Mouse (Mus musculus): ENCODE data around the gene Tmem163. TPM values are rescaled to one million over a fixed set of nuclear protein-coding genes. Genes with fewer than 3 reads are reported as not detected.

Gene Tmem163
- polyA plus RNA-seq, 1 experiment from 2014 or later = 1.7 TPM

DNA sequence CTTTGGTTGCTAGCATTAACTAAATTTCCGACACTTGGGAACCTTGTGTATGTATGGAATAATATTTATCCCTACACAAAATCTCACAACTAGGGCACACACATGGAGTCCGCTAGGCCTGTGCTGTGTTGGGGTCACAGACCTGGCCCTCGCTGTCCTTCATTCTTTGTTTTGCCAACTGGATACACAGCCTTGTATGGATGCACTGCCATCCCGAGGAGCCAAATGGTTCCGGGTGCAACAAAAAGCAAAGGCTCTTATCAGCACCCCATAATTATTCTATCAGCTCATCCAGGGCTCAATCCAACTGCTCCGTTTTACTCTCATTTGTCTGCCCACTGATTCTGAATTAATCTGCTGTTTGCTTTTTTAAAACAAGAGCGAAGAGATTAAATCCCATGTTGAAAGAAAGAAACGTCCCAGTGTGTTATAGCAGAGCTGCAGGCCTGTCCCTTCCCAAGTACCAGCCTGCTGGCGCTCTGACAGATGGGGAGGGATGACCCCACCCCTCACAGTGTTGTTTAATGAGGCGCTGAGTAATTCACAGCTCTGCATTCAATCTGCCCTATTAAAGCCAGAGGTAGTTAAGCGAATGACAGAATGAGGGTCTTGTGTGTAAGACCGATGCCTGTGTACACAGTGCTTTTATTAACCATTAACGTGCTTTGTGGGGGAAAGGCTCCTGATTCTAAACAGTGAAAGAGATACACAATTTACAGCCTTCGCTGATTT is 148.3 kb downstream of the Tmem163 start:
- Histone ChIP-seq H3K9ac (ENCODE audit: low read depth, low read length) (no peak overlapping the region), H3K4me2 (peak overlapping the region; percentile 29; the same call in 1 of the 2 replicates), H3K27me3 (replicated peaks; ENCODE audit: control insufficient read depth, insufficient read depth, low read length) (no peaks in the 10 kb centered on the region), H3K9me3 (ENCODE audit: control insufficient read depth, low read length) (no peaks in the 10 kb centered on the region), H3K27ac (ENCODE audit: low read depth, low read length) (no peak overlapping the region), H3K4me1 (replicated peaks; ENCODE audit: control insufficient read depth, insufficient read depth, low read length) (no peaks in the 10 kb centered on the region), H3K4me3 (ENCODE audit: low read depth, low read length) (no peak overlapping the region), H3K36me3 (ENCODE audit: control insufficient read depth, insufficient read depth, low read length) (no peaks in the 10 kb centered on the region)
- 52% methylated on average over 14 of the region's 14 CpGs for WGBS
- DNase-seq (ENCODE audit: low spot score) (no peak), ATAC-seq (replicated peaks; ENCODE audit: low FRiP score) (no peak)

DNA sequence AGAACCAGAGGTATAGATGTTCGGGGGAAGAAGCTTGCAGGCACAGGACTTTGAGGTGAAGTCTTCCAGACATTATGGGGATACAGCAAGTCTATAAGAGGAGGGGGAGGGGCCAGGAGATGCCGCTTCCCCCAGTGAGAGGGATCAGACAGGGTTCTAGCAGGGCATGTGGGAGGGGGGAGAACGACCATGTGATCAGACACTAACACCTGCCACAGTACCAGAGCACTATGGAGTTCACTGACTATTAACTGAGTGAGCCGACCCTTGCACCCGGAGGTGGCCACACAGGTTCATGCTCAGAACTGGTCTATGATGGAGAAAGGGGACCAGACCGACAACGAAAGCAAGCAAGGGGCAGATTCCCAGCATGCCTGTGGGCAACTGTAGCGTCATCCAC is 156.0 kb downstream of the Tmem163 start:
- no peak overlapping the region for H3K4me2 ChIP-seq
- 79% methylated on average over 8 of the region's 8 CpGs for WGBS
- no peak overlapping the region for H3K27ac ChIP-seq (ENCODE audit: low read depth, low read length)
- H3K4me1 ChIP-seq (replicated peaks; ENCODE audit: control insufficient read depth, insufficient read depth, low read length) = no peaks in the 10 kb centered on the region
- H3K4me3 ChIP-seq (ENCODE audit: low read depth, low read length) = no peak overlapping the region
- H3K9ac ChIP-seq (ENCODE audit: low read depth, low read length) = no peak overlapping the region
- H3K9me3 ChIP-seq (ENCODE audit: control insufficient read depth, low read length) = no peaks in the 10 kb centered on the region
- DNase-seq (ENCODE audit: low spot score) (no peak), ATAC-seq (replicated peaks; ENCODE audit: low FRiP score) (no peak)
- no peaks in the 10 kb centered on the region for H3K36me3 ChIP-seq (ENCODE audit: control insufficient read depth, insufficient read depth, low read length)
- no peaks in the 10 kb centered on the region for H3K27me3 ChIP-seq (replicated peaks; ENCODE audit: control insufficient read depth, insufficient read depth, low read length)

DNA sequence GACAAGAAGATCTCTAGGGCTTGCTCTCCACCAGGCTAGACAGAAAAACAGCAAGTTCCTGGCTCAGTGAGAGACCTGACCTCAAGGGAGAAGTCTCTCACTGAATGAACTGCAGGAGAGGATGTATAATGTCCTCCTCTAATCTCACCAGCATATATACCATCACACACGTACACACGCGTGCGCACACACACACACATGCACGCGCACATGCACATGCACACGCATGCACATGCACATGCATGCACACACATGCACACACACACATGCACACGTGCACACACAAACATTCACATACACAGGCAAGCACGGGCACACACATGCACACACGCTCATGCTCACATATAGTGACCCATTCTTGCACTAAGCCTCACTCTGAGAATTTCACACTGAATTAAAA is 164.5 kb downstream of the Tmem163 start:
- ATAC-seq (replicated peaks; ENCODE audit: low FRiP score) (no peak), DNase-seq (ENCODE audit: low spot score) (no peak)
- no peak overlapping the region for H3K27ac ChIP-seq (ENCODE audit: low read depth, low read length)
- H3K4me3 ChIP-seq (ENCODE audit: low read depth, low read length) = no peak overlapping the region
- no peaks in the 10 kb centered on the region for H3K27me3 ChIP-seq (replicated peaks; ENCODE audit: control insufficient read depth, insufficient read depth, low read length)
- no peak overlapping the region for H3K4me2 ChIP-seq
- no peak overlapping the region for H3K9ac ChIP-seq (ENCODE audit: low read depth, low read length)
- H3K9me3 ChIP-seq (ENCODE audit: control insufficient read depth, low read length) = no peaks in the 10 kb centered on the region
- WGBS = 93% methylated on average over 10 of the region's 10 CpGs
- H3K4me1 ChIP-seq (replicated peaks; ENCODE audit: control insufficient read depth, insufficient read depth, low read length) = no peaks in the 10 kb centered on the region
- no peaks in the 10 kb centered on the region for H3K36me3 ChIP-seq (ENCODE audit: control insufficient read depth, insufficient read depth, low read length)

DNA sequence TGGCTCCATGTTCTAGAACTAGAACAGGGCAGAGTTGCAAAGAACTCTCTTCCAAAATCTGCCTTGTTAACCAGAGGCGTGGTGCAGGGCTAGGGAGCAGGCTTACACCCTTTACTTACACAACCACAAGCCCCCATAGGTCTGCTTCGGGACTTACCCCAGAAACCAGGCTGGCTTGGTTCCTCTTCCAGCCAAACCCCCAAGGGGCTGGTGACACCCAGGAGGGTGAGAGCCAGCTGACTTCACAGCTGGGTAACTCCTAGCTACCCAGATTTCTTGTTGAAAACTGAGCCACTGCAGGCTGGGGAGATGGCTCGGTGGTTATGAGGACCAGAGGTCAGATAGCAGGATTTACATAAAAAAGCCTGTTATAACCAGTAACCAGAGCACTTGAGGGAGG is 164.9 kb downstream of the Tmem163 start:
- no peaks in the 10 kb centered on the region for H3K4me1 ChIP-seq (replicated peaks; ENCODE audit: control insufficient read depth, insufficient read depth, low read length)
- no peak overlapping the region for H3K4me2 ChIP-seq
- WGBS = 67% methylated on average over 3 of the region's 3 CpGs
- H3K36me3 ChIP-seq (ENCODE audit: control insufficient read depth, insufficient read depth, low read length) = no peaks in the 10 kb centered on the region
- no peaks in the 10 kb centered on the region for H3K9me3 ChIP-seq (ENCODE audit: control insufficient read depth, low read length)
- DNase-seq (ENCODE audit: low spot score) (no peak), ATAC-seq (replicated peaks; ENCODE audit: low FRiP score) (no peak)
- no peak overlapping the region for H3K4me3 ChIP-seq (ENCODE audit: low read depth, low read length)
- no peak overlapping the region for H3K9ac ChIP-seq (ENCODE audit: low read depth, low read length)
- no peak overlapping the region for H3K27ac ChIP-seq (ENCODE audit: low read depth, low read length)
- no peaks in the 10 kb centered on the region for H3K27me3 ChIP-seq (replicated peaks; ENCODE audit: control insufficient read depth, insufficient read depth, low read length)

DNA sequence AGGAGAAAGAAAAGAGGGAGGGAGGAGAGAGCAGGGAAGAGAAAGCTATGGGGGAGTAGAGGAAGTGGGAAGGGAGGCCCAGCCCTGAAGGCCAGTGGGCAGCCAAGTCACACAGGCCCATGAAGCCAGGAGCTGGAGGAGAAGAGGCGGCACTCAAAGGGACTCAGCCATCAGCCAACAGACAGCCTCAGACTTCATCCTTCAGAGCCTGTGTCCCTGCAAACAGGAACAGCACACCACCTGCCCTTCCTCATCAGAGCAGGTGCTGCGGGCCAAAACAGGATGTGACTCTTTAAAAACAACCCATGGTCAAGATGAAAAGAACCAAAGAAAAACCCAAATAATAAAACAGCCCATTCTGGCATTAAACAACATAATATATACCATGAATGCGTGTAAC is 165.7 kb downstream of the Tmem163 start:
- DNase-seq (ENCODE audit: low spot score) = no peak
- WGBS = 81% methylated on average over 3 of the region's 3 CpGs
- Histone ChIP-seq H3K9ac (ENCODE audit: low read depth, low read length) (no peak overlapping the region), H3K27me3 (replicated peaks; ENCODE audit: control insufficient read depth, insufficient read depth, low read length) (no peaks in the 10 kb centered on the region), H3K36me3 (ENCODE audit: control insufficient read depth, insufficient read depth, low read length) (no peaks in the 10 kb centered on the region), H3K27ac (ENCODE audit: low read depth, low read length) (no peak overlapping the region), H3K4me1 (replicated peaks; ENCODE audit: control insufficient read depth, insufficient read depth, low read length) (no peaks in the 10 kb centered on the region), H3K9me3 (ENCODE audit: control insufficient read depth, low read length) (no peaks in the 10 kb centered on the region), H3K4me2 (no peak overlapping the region), H3K4me3 (ENCODE audit: low read depth, low read length) (no peak overlapping the region)
- ATAC-seq (replicated peaks; ENCODE audit: low FRiP score) = no peak

DNA sequence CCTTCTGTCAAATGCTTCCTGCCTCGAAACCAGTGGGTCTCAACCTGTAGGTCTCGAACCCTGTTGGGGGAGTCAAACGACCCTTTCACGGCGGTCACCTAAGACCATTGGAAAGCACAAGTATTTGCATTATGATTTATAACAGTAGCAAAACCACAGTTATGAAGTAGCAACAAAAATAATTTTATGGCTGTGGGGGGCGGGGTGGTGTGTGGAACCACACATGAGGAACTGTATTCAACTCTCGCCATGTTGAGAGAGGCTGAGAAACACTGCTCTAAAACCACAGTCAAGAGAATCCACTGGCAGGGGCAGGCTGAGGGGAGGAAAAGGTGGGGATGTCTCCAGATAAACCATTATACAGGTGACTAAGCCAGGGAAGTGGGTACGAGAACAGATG is 166.2 kb downstream of the Tmem163 start:
- DNase-seq (ENCODE audit: low spot score) = no peak
- Histone ChIP-seq H3K4me1 (replicated peaks; ENCODE audit: control insufficient read depth, insufficient read depth, low read length) (no peaks in the 10 kb centered on the region), H3K4me2 (no peak overlapping the region), H3K9ac (ENCODE audit: low read depth, low read length) (no peak overlapping the region), H3K4me3 (ENCODE audit: low read depth, low read length) (no peak overlapping the region), H3K36me3 (ENCODE audit: control insufficient read depth, insufficient read depth, low read length) (no peaks in the 10 kb centered on the region), H3K27me3 (replicated peaks; ENCODE audit: control insufficient read depth, insufficient read depth, low read length) (no peaks in the 10 kb centered on the region), H3K9me3 (ENCODE audit: control insufficient read depth, low read length) (no peaks in the 10 kb centered on the region), H3K27ac (ENCODE audit: low read depth, low read length) (no peak overlapping the region)
- WGBS = 79% methylated on average over 8 of the region's 8 CpGs
- ATAC-seq (replicated peaks; ENCODE audit: low FRiP score) = no peak

DNA sequence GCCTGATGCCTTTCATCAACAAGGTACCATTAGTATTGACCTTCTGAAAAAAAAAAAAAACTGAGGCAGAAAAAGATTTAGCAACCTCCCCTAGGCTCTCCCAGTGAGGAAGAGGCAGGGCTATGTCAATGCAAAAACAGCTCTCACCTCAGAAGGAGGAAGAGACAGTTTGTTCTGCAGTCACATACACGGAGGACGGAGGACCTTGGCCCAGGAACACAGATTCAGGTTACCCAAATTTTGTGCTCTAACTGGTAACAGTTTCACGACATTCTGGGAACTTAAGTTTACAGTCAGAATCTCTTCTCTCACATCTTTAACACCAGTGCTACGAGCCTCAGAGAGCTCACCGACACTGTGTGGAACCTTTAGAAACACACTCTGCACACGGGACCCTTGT is 166.6 kb downstream of the Tmem163 start:
- no peaks in the 10 kb centered on the region for H3K9me3 ChIP-seq (ENCODE audit: control insufficient read depth, low read length)
- no peak for DNase-seq (ENCODE audit: low spot score)
- no peak overlapping the region for H3K9ac ChIP-seq (ENCODE audit: low read depth, low read length)
- WGBS = 60% methylated on average over 6 of the region's 6 CpGs
- H3K27ac ChIP-seq (ENCODE audit: low read depth, low read length) = no peak overlapping the region
- H3K36me3 ChIP-seq (ENCODE audit: control insufficient read depth, insufficient read depth, low read length) = no peaks in the 10 kb centered on the region
- no peak for ATAC-seq (replicated peaks; ENCODE audit: low FRiP score)
- no peak overlapping the region for H3K4me3 ChIP-seq (ENCODE audit: low read depth, low read length)
- H3K27me3 ChIP-seq (replicated peaks; ENCODE audit: control insufficient read depth, insufficient read depth, low read length) = no peaks in the 10 kb centered on the region
- H3K4me1 ChIP-seq (replicated peaks; ENCODE audit: control insufficient read depth, insufficient read depth, low read length) = no peaks in the 10 kb centered on the region
- no peak overlapping the region for H3K4me2 ChIP-seq

DNA sequence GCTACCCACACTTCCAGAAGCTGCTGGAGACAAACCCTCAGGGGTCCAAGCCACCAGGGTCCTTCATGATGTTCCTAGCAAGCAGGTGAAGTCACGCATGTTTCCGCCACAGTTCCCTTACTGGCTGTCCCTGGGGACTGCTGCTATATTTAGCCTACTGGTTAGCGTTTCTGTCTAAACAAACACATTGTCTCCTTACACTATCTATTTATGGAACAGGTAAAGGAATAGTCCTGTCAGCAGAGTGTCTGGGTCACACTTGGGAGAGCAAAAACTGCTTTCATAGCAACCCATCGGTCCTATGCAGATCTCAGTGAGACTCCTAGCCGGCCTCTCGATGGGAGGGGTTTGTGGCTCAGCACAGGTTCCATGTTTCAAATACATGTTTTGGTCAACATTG is 168.0 kb downstream of the Tmem163 start:
- Histone ChIP-seq H3K4me2 (no peak overlapping the region), H3K9me3 (ENCODE audit: control insufficient read depth, low read length) (no peaks in the 10 kb centered on the region), H3K36me3 (ENCODE audit: control insufficient read depth, insufficient read depth, low read length) (no peaks in the 10 kb centered on the region), H3K27me3 (replicated peaks; ENCODE audit: control insufficient read depth, insufficient read depth, low read length) (no peaks in the 10 kb centered on the region), H3K4me3 (ENCODE audit: low read depth, low read length) (no peak overlapping the region), H3K9ac (ENCODE audit: low read depth, low read length) (no peak overlapping the region), H3K27ac (ENCODE audit: low read depth, low read length) (no peak overlapping the region), H3K4me1 (replicated peaks; ENCODE audit: control insufficient read depth, insufficient read depth, low read length) (no peaks in the 10 kb centered on the region)
- 84% methylated on average over 6 of the region's 6 CpGs for WGBS
- ATAC-seq (replicated peaks; ENCODE audit: low FRiP score) (no peak), DNase-seq (ENCODE audit: low spot score) (no peak)

DNA sequence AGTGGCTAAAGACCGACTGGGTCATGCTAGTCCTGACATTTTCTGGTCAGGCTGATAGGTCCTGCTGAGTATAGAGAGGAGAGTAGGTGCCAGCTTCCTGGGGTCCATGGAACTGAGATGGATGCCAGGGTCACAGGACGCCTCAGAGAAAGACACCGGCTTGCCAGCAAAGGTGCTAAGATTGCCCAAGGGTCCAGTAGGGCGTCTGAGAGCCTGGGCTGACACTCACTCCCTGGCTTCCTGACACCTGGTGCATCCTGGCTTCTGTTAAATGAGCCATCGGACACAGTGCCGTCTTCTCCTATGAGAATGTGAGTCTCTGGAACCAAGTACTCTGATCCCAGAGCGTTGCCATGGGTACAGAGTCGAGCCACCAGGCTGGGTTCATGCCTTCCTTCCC is 170.4 kb downstream of the Tmem163 start:
- Histone ChIP-seq H3K9me3 (ENCODE audit: control insufficient read depth, low read length) (no peaks in the 10 kb centered on the region), H3K27me3 (replicated peaks; ENCODE audit: control insufficient read depth, insufficient read depth, low read length) (no peaks in the 10 kb centered on the region), H3K36me3 (ENCODE audit: control insufficient read depth, insufficient read depth, low read length) (no peaks in the 10 kb centered on the region), H3K9ac (ENCODE audit: low read depth, low read length) (no peak overlapping the region), H3K4me1 (replicated peaks; ENCODE audit: control insufficient read depth, insufficient read depth, low read length) (no peaks in the 10 kb centered on the region), H3K4me3 (ENCODE audit: low read depth, low read length) (no peak overlapping the region), H3K4me2 (no peak overlapping the region), H3K27ac (ENCODE audit: low read depth, low read length) (no peak overlapping the region)
- 79% methylated on average over 8 of the region's 8 CpGs for WGBS
- DNase-seq (ENCODE audit: low spot score) (no peak), ATAC-seq (replicated peaks; ENCODE audit: low FRiP score) (no peak)

Data from liver, embryonic 11.5 days (tissue).